Mouse (Mus musculus) CH12.LX (cell line): ENCODE results near the gene Ecm1. TPM values are rescaled to one million over a fixed set of nuclear protein-coding genes. Genes with fewer than 3 reads are reported as not detected.

ENCODE experiments used
- DNase-seq: peaks from one replicate; pipeline ENCODE4 v3.0.0-alpha.2; 2013; ENCODE audit errors: extremely low read depth
- H3K27ac ChIP-seq: 2 replicates; pipeline ENCODE4 v1.5.1; 2012; ENCODE audit warnings: low read depth, mild to moderate bottlenecking, control low read depth, moderate library complexity; ENCODE audit not compliant: insufficient read depth
- H3K27me3 ChIP-seq: replicated peaks from 2 replicates; pipeline ENCODE3; 2012; ENCODE audit warnings: inconsistent platforms
- H3K36me3 ChIP-seq, 2 experiments: replicated peaks in 1 of 2; 2 replicates each; pipeline versions ENCODE3 to v1.6.1; 2012; ENCODE audit warnings: inconsistent platforms in 1 of 2, low read length in 1 of 2, mild to moderate bottlenecking in 1 of 2, mixed read lengths in 1 of 2, moderate library complexity in 1 of 2; ENCODE audit not compliant: control insufficient read depth in 1 of 2, insufficient read depth in 1 of 2
- H3K4me1 ChIP-seq, 2 experiments: 2 replicates each; pipeline ENCODE4 v1.6.1; 2012; ENCODE audit warnings: inconsistent platforms in 1 of 2, moderate library complexity in 1 of 2; ENCODE audit not compliant: insufficient read depth in 2 of 2, control insufficient read depth in 1 of 2
- H3K4me2 ChIP-seq: 2 replicates; pipeline ENCODE4 v1.6.1; 2012; ENCODE audit warnings: low read depth, mild to moderate bottlenecking, control low read depth; ENCODE audit not compliant: poor library complexity, insufficient read depth, severe bottlenecking
- H3K4me3 ChIP-seq, 3 experiments: fragments of 150-350 bp in 1 of 3; sonication (generic) in 1 of 3; replicated peaks in 1 of 3; 2 replicates each; pipeline versions ENCODE3 to v1.5.1; 2011 to 2012; ENCODE audit warnings: low read depth in 2 of 3, low read length in 2 of 3, mild to moderate bottlenecking in 2 of 3, moderate library complexity in 2 of 3, control low read depth in 1 of 3, improper control_type of control experiment in 1 of 3, inconsistent platforms in 1 of 3, mixed read lengths in 1 of 3; ENCODE audit not compliant: poor library complexity in 1 of 3
- H3K79me2 ChIP-seq: replicated peaks from 2 replicates; pipeline ENCODE4 v1.6.1; 2012; ENCODE audit warnings: mild to moderate bottlenecking, moderate library complexity; ENCODE audit not compliant: control insufficient read depth, poor library complexity, insufficient read depth, severe bottlenecking; ENCODE audit errors: extremely low read depth
- H3K9ac ChIP-seq: 2 replicates; pipeline ENCODE4 v1.6.1; 2012; ENCODE audit warnings: low read depth, mild to moderate bottlenecking, control low read depth, moderate library complexity; ENCODE audit not compliant: insufficient read depth
- H3K9me3 ChIP-seq: replicated peaks from 2 replicates; pipeline ENCODE3; 2012; ENCODE audit warnings: low read length, inconsistent platforms, mixed read lengths
- CHD1 ChIP-seq: IDR thresholded peaks from 2 replicates; pipeline ENCODE4 v1.6.1; 2012; ENCODE audit warnings: low read depth, low read length, improper control_type of control experiment, inconsistent platforms
- E2F4 ChIP-seq: IDR thresholded peaks from 2 replicates; pipeline ENCODE4 v1.6.1; 2011; ENCODE audit warnings: low read depth, low read length, improper control_type of control experiment; ENCODE audit not compliant: insufficient replicate concordance
- ELF1 ChIP-seq: IDR thresholded peaks from 2 replicates; pipeline ENCODE4 v1.6.1; 2014; ENCODE audit warnings: low read depth, mild to moderate bottlenecking, inconsistent platforms, low read length, improper control_type of control experiment
- EP300 ChIP-seq: IDR thresholded peaks from 2 replicates; pipeline ENCODE4 v1.6.1; 2011; ENCODE audit warnings: low read length, improper control_type of control experiment
- ETS1 ChIP-seq: conservative IDR thresholded peaks from 2 replicates; pipeline ENCODE4 v1.6.1; 2012; ENCODE audit warnings: low read depth, mild to moderate bottlenecking, inconsistent platforms, low read length, improper control_type of control experiment, moderate library complexity
- HCFC1 ChIP-seq: IDR thresholded peaks from 2 replicates; pipeline ENCODE4 v1.6.1; 2012; ENCODE audit warnings: low read depth, mild to moderate bottlenecking, inconsistent platforms, low read length, improper control_type of control experiment
- JUN ChIP-seq: IDR thresholded peaks from 2 replicates; pipeline ENCODE4 v1.6.1; 2011; ENCODE audit warnings: low read depth, mild to moderate bottlenecking, low read length, improper control_type of control experiment, moderate library complexity; ENCODE audit not compliant: insufficient read depth
- JUND ChIP-seq: conservative IDR thresholded peaks from 2 replicates; pipeline ENCODE4 v1.6.1; 2011; ENCODE audit warnings: low read depth, low read length, improper control_type of control experiment
- MAFK ChIP-seq: IDR thresholded peaks from 2 replicates; pipeline ENCODE4 v1.6.1; 2011; ENCODE audit warnings: low read length, improper control_type of control experiment; ENCODE audit not compliant: insufficient replicate concordance
- MAX ChIP-seq: IDR thresholded peaks from 2 replicates; pipeline ENCODE4 v1.6.1; 2011; ENCODE audit warnings: low read length, improper control_type of control experiment
- MXI1 ChIP-seq: IDR thresholded peaks from 2 replicates; pipeline ENCODE4 v1.6.1; 2011; ENCODE audit warnings: mild to moderate bottlenecking, low read depth, low read length, improper control_type of control experiment
- MYC ChIP-seq: IDR thresholded peaks from 2 replicates; pipeline ENCODE4 v1.6.1; 2011; ENCODE audit warnings: low read depth, mild to moderate bottlenecking, improper control_type of control experiment, low read length
- NRF1 ChIP-seq: IDR thresholded peaks from 2 replicates; pipeline ENCODE4 v1.6.1; 2014; ENCODE audit warnings: low read depth, mild to moderate bottlenecking, inconsistent platforms, low read length, improper control_type of control experiment, moderate library complexity
- PAX5 ChIP-seq: IDR thresholded peaks from 2 replicates; pipeline ENCODE4 v1.6.1; 2012; ENCODE audit warnings: low read length, inconsistent platforms, mixed read lengths
- POLR2A ChIP-seq: IDR thresholded peaks from 2 replicates; pipeline ENCODE4 v1.6.1; 2011; ENCODE audit warnings: low read depth, mild to moderate bottlenecking, improper control_type of control experiment, low read length
- POLR2AphosphoS2 ChIP-seq: IDR thresholded peaks from 2 replicates; pipeline ENCODE4 v1.6.1; 2011; ENCODE audit warnings: low read depth, low read length, improper control_type of control experiment
- RAD21 ChIP-seq: IDR thresholded peaks from 2 replicates; pipeline ENCODE4 v1.6.1; 2011; ENCODE audit warnings: low read depth, mild to moderate bottlenecking, low read length, improper control_type of control experiment, moderate library complexity
- RCOR1 ChIP-seq: conservative IDR thresholded peaks from 2 replicates; pipeline ENCODE4 v1.6.1; 2012; ENCODE audit warnings: low read depth, mild to moderate bottlenecking, inconsistent platforms, low read length, improper control_type of control experiment
- SMC3 ChIP-seq: IDR thresholded peaks from 2 replicates; pipeline ENCODE4 v1.6.1; 2011; ENCODE audit warnings: low read depth, low read length, improper control_type of control experiment
- TBP ChIP-seq: conservative IDR thresholded peaks from 2 replicates; pipeline ENCODE4 v1.6.1; 2011; ENCODE audit warnings: low read depth, low read length, improper control_type of control experiment
- USF1 ChIP-seq: IDR thresholded peaks from 2 replicates; pipeline ENCODE4 v1.6.1; 2014; ENCODE audit warnings: low read depth, mild to moderate bottlenecking, inconsistent platforms, low read length, improper control_type of control experiment
- USF2 ChIP-seq: conservative IDR thresholded peaks from 2 replicates; pipeline ENCODE4 v1.6.1; 2011; ENCODE audit warnings: low read depth, low read length, improper control_type of control experiment
- ZC3H11A ChIP-seq: IDR thresholded peaks from 2 replicates; pipeline ENCODE4 v1.6.1; 2012; ENCODE audit warnings: low read depth, mild to moderate bottlenecking, inconsistent platforms, low read length, improper control_type of control experiment
- ZKSCAN1 ChIP-seq: IDR thresholded peaks from 2 replicates; pipeline ENCODE4 v1.6.1; 2012; ENCODE audit warnings: low read depth, inconsistent platforms, low read length, improper control_type of control experiment, borderline replicate concordance
- ZMIZ1 ChIP-seq: IDR thresholded peaks from 2 replicates; pipeline ENCODE4 v1.6.1; 2012; ENCODE audit warnings: low read depth, mild to moderate bottlenecking, inconsistent platforms, low read length, improper control_type of control experiment
- ZNF384 ChIP-seq: IDR thresholded peaks from 2 replicates; pipeline ENCODE4 v1.6.1; 2012; ENCODE audit warnings: low read depth, low read length, improper control_type of control experiment, inconsistent platforms
- dilution Hi-C: fragments of 300-500 bp; cut with MboI; formaldehyde crosslinking; loops from 2 replicates; pipeline ENCODE4 v1.14.3; 2020; ENCODE audit warnings: low sequenced_read_pairs; ENCODE audit not compliant: extremely low pct_unique_long_range_greater_than_20kb, extremely low pct_ligation_motif_present
- in situ Hi-C: fragments of 300-500 bp; cut with MboI; formaldehyde crosslinking; loops from 3 replicates; pipeline ENCODE4 v1.14.3; 2019; ENCODE audit warnings: low sequenced_read_pairs, low pct_ligation_motif_present, low pct_unique_long_range_greater_than_20kb, mixed read lengths
- polyA plus RNA-seq: library from polyadenylated mRNA; unstranded; fragments of >175 nt; gene quantifications from 2 replicates; pipeline ENCODE4 v1.2.1, GENCODE M21; 2012; ENCODE audit warnings: low read depth; ENCODE audit not compliant: insufficient read length
- total RNA-seq, 2 experiments: library from RNA; depleted of rRNA; stranded (reverse); fragments of 300-350 nt in 1 of 2; fragments of >200 nt in 1 of 2; gene quantifications; 2 replicates each; pipeline ENCODE4 v1.2.3; 2012 to 2014

Gene Ecm1
- total and polyA plus RNA-seq, 3 experiments, result 0.40 to 4.0 (median 0.42) TPM

GRCm38 (mm10) chr3:95732744-95733521 is 6.4 kb downstream of the Ecm1 start:
- dilution Hi-C loops (no loop called here), in situ Hi-C loops (no loop called here)
- H3K9me3 ChIP-seq, result no peaks in the 10 kb centered on the region
- no peak overlapping the region for H3K4me3 ChIP-seq
- TF ChIP-seq USF2, result no peak
- no peak for TF ChIP-seq POLR2AphosphoS2
- no peak for TF ChIP-seq PAX5
- TF ChIP-seq NRF1, result no peak
- no peak for TF ChIP-seq MYC
- TF ChIP-seq ZKSCAN1, result no peak
- TF ChIP-seq TBP, result no peak
- no peak for TF ChIP-seq E2F4
- TF ChIP-seq RAD21, result no peak
- no peak for TF ChIP-seq JUND
- TF ChIP-seq USF1, result no peak
- no peak for TF ChIP-seq RCOR1
- no peak for TF ChIP-seq ETS1
- H3K9ac ChIP-seq, result no peak overlapping the region
- peaks cover 9 to 30% of the 10 kb centered on the region in 2 experiments; a peak in 3 of 4 replicates for H3K4me1 ChIP-seq
- DNase-seq, result no peak
- no peak overlapping the region for H3K27ac ChIP-seq
- H3K27me3 ChIP-seq, result no peaks in the 10 kb centered on the region
- no peaks in the 10 kb centered on the region for H3K79me2 ChIP-seq
- no peak overlapping the region for H3K4me2 ChIP-seq
- peaks cover 29 to 50% of the 10 kb centered on the region in 2 experiments for H3K36me3 ChIP-seq

GRCm38 (mm10) chr3:95732297-95732696 is 7.1 kb downstream of the Ecm1 start:
- dilution Hi-C loops, result no loop called here
- Histone ChIP-seq H3K4me3 (no peak overlapping the region), H3K27me3 (no peaks in the 10 kb centered on the region), H3K4me1 (peaks cover 9 to 28% of the 10 kb centered on the region in 2 experiments; a peak in 3 of 4 replicates), H3K36me3 (peaks cover 26 to 44% of the 10 kb centered on the region in 2 experiments), H3K9me3 (no peaks in the 10 kb centered on the region), H3K9ac (no peak overlapping the region), H3K27ac (no peak overlapping the region), H3K4me2 (no peak overlapping the region), H3K79me2 (no peaks in the 10 kb centered on the region)
- TF ChIP-seq ZMIZ1 (no peak), SMC3 (no peak), MAX (no peak), ZC3H11A (no peak), MAFK (no peak), HCFC1 (no peak), MXI1 (no peak), RCOR1 (no peak), JUN (no peak), JUND (no peak), CHD1 (no peak), POLR2A (no peak), TBP (no peak), ZNF384 (no peak), ELF1 (no peak), EP300 (no peak)
- in situ Hi-C loops, result no loop called here
- no peak for DNase-seq
